ENCODE assay signal across 12 mouse cellular contexts in genomic region chr8:79522040-79522439, GRCm38 (mm10).
DNase-seq lines count a peak whose midpoint lies in the region; ATAC-seq lines count a peak whose summit lies in the region.
"Had no signal": no experiment of that assay in that cellular context is flagged by ENCODE, and none has a peak within 500 bp of the region (broad histone marks: within the 10 kb centered on the region; RNA-seq: fewer than 3 reads in every experiment).

No protein-coding gene starts in this region.

- no peak for ATAC-seq in granulocyte monocyte progenitor cell, adult 5-6 weeks (replicated peaks; ENCODE audit: poor library complexity, severe bottlenecking)
- ATAC-seq: liver, embryonic 12.5 days had no signal

- DNase-seq in 3T3-L1 (ENCODE audit: low read depth, low spot score) (peak; percentile 78), 416B (ENCODE audit: low read depth) (peak; percentile 16)
- peak; percentile 85 for DNase-seq in embryo, embryonic 10.5 days (ENCODE audit: low spot score)
- DNase-seq in hindlimb bud, embryonic 11.5 days (ENCODE audit: extremely low spot score, low read depth, low spot score) = peak; percentile 95
- DNase-seq in spleen, postnatal 10 days (ENCODE audit: low spot score in 2 of 2) = no peak
- DNase-seq in layer of hippocampus, postnatal 14 days (ENCODE audit: low spot score in 2 of 2) = no peak
- no peak for DNase-seq in B cell, adult 2 months
- DNase-seq: cerebellum, adult 8-10 months; kidney, postnatal 10 days; lung, postnatal 36 days had no signal

Comparison
In these comparisons a context has a peak if more than half of its experiments do, and no peak if none do; other contexts are left out.
1. DNase-seq: peak in 3T3-L1 (single experiment), 416B (single experiment), embryo, embryonic 10.5 days (single experiment) and hindlimb bud, embryonic 11.5 days (single experiment); none in spleen, postnatal 10 days (0 of 2), layer of hippocampus, postnatal 14 days (0 of 2) and B cell, adult 2 months (0 of 2).